Mouse (Mus musculus) limb, embryonic 10.5 days (tissue): ENCODE data around the gene Sox13. TPM values are rescaled to one million over a fixed set of nuclear protein-coding genes. Genes with fewer than 3 reads are reported as not detected.

Source experiments
- DNase-seq: peaks from one replicate; pipeline ENCODE4 v3.0.0-alpha.2; 2017; ENCODE audit warnings: low spot score
- H3K27ac ChIP-seq: fragments of 300-500 bp; sonication (generic); 2 replicates; pipeline ENCODE4 v1.5.1; 2016; ENCODE audit warnings: mild to moderate bottlenecking
- H3K27me3 ChIP-seq: fragments of 300-500 bp; sonication (generic); 2 replicates; pipeline ENCODE4 v1.6.1; 2016; ENCODE audit warnings: low read depth, mild to moderate bottlenecking; ENCODE audit not compliant: poor library complexity, severe bottlenecking
- H3K36me3 ChIP-seq: fragments of 300-500 bp; sonication (generic); 2 replicates; pipeline ENCODE4 v1.6.1; 2016; ENCODE audit warnings: mild to moderate bottlenecking, moderate library complexity
- H3K4me1 ChIP-seq: fragments of 300-500 bp; sonication (generic); 2 replicates; pipeline ENCODE4 v1.6.1; 2016
- H3K4me3 ChIP-seq: fragments of 300-500 bp; sonication (generic); 2 replicates; pipeline ENCODE4 v1.5.1; 2016; ENCODE audit warnings: mild to moderate bottlenecking, moderate library complexity
- H3K9me3 ChIP-seq: fragments of 300-500 bp; sonication (generic); replicated peaks from 2 replicates; pipeline ENCODE4 v1.6.1; 2016; ENCODE audit warnings: mild to moderate bottlenecking
- WGBS: fragments of 180-500 bp; shearing (Covaris S2); methylation state at CpG from one replicate; pipeline ENCODE4 v1.1.7; 2016; 5-methylcytosine and 5-hydroxymethylcytosine counted together
- polyA plus RNA-seq: library from polyadenylated mRNA; unstranded; fragments of >200 nt; fragmentation: Nextera tagmentation; extraction: Ambion mirVana; gene quantifications from 2 replicates; pipeline ENCODE4 v1.2.1, GENCODE M21; 2016

Sox13 gene
- polyA plus RNA-seq, 1 experiment from 2014 or later = 10.3 TPM

DNA sequence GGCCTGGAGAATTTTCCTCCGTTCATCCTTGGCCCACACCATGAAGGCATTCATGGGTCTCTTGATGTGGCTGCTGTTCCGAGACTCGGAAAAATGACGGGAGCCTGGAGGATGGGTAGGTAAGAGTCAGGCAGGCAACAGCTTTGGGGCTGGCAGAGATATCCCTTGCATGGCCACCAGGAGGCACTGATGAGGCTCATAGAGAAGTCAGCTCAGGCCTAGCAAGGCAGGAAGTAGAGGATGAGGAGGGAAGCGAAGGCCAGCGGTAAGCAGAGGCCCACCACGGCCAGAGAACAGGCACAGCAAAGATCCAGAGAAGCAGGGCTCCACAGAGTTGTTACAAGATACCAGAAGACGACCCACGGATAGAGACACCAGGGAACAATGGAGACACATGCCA, 38.7 kb downstream of the Sox13 start:
- WGBS = 44% methylated on average over 9 of the region's 9 CpGs
- Histone ChIP-seq H3K36me3 (peaks cover 64% of the 10 kb centered on the region), H3K4me3 (no peak overlapping the region), H3K4me1 (peaks cover 31% of the 10 kb centered on the region), H3K27ac (peak overlapping the region; percentile 79), H3K9me3 (no peaks in the 10 kb centered on the region), H3K27me3 (no peaks in the 10 kb centered on the region)
- peak; percentile 80 for DNase-seq

DNA sequence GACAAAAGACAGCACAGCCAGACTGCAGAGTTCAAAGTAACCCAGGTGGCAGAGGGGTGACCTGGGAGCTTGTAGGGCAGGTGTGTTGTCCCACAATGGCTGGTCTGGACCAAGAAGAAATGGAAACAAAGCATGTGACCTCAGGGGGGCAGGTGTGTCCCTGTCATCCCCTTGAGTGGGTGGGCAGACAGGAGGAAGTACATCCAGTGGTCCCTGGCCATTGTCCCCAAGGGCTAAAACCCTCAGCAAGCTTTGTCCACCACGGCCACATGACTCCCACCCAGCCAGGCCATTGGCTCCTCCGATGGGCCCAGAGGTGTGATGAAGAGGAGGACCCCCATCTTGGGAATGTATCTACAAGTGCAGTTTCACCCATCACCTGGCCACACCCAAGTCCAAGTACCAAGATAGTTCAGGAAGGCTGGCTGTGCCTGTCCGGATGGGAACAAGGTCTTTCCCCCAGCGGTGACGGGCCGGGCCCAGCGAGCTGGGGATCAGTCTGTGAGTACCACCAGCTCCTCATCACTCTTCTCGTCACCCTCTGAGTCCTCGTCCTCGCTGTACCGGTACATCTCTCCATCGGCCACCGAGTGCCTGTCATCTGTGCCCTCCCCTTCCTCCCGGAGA, 40.9 kb downstream of the Sox13 start:
- Histone ChIP-seq H3K27me3 (no peaks in the 10 kb centered on the region), H3K36me3 (peaks cover 44% of the 10 kb centered on the region), H3K4me3 (no peak overlapping the region), H3K4me1 (peaks cover 42% of the 10 kb centered on the region), H3K27ac (peak overlapping the region; percentile 62), H3K9me3 (no peaks in the 10 kb centered on the region)
- WGBS = 94% methylated on average over 14 of the region's 14 CpGs
- no peak for DNase-seq

DNA sequence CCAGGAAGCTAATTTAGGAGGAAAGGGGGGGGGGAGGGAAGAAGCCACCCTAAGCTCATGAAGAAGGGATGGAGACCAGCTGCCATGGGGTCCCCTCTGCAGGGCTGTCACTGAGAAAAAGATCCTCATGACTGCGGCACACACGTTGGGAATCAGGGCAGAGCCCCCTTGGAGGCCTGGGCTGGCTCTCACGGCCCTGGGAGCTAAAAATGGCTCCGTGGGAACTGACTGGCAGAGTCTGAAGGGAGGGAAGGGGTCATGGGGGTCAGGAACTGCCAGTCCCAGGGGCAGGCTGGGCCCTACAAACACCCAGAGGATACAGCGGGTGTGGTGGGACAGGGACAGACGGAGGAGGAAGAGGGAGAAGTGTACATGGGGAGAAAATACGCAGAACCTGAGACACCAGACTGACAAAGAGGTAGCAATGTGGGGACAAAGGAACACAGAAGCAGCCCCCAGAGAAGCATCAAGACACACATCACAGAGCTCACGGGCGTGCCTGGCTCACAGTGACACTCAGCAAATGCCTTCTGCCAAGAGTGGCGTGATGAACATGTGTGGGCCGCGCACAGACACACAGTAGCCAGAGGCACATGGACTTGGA, 41.5 kb downstream of the Sox13 start:
- Histone ChIP-seq H3K4me1 (peaks cover 36% of the 10 kb centered on the region), H3K4me3 (no peak overlapping the region), H3K36me3 (peaks cover 38% of the 10 kb centered on the region), H3K27ac (peak overlapping the region; percentile 62), H3K27me3 (no peaks in the 10 kb centered on the region), H3K9me3 (no peaks in the 10 kb centered on the region)
- WGBS = 60% methylated on average over 12 of the region's 12 CpGs
- DNase-seq = no peak

DNA sequence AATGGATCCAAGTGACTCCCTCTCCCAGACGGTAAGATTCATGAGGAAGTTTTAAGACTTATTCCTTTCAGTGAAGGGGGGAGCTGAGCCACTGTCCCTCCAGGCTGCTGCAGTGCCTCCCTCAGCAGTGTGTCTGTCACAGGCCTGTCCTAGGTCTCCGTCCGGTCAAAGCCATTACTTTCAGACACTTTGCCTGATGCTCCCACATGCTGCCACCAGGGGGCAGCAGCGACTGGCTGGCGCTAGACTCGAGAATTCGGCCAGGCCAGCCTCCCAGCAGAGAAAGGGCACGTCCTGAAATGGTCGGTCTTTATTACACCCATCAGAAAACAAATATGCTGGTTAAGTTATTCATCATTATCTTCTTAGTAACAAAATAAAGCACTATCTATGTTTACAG, 42.2 kb downstream of the Sox13 start:
- WGBS = 9% methylated on average over 9 of the region's 9 CpGs
- H3K27ac ChIP-seq = peak overlapping the region; percentile 62; the same call in 1 of the 2 replicates
- H3K4me3 ChIP-seq = no peak overlapping the region
- H3K9me3 ChIP-seq = no peaks in the 10 kb centered on the region
- no peaks in the 10 kb centered on the region for H3K27me3 ChIP-seq
- H3K4me1 ChIP-seq = peaks cover 36% of the 10 kb centered on the region
- DNase-seq = peak; percentile 91
- peaks cover 32% of the 10 kb centered on the region for H3K36me3 ChIP-seq

DNA sequence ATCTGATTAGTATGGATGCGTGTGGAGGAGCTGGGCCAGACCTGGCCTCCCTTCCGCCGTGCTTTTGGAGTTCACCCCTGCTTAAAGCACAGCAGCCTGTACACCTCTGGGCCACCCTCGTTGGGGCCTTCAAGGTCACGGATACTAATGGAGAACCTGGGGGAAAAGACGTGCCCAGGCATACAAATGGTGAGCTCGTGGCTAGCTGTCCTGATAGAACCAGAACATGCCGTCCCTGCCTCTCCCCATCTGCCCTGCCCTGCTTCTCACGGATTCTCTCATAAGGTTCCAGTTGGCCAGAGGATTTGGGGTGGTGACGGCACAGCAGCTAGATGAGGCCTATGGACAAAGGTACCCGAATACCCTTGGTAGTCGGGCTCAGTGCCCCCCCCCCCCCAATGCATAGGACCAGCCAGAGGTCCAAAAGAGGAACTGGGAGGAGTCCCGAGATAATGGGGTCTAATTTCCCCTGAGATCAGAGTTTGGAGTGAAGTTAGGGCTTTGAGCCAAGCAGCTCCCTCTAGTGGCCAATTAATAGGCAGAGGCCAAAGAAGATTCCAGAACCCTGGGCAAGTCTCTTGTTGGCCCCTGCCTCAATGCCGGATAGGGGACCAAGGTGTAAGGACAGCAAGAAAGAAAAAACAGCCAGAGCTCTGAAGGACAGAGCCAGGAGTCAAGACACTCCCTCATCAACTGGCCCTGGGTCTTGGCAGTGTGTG, 43.7 kb downstream of the Sox13 start:
- peaks cover 20% of the 10 kb centered on the region for H3K36me3 ChIP-seq
- H3K4me1 ChIP-seq = peaks cover 31% of the 10 kb centered on the region
- H3K4me3 ChIP-seq = no peak overlapping the region
- no peaks in the 10 kb centered on the region for H3K27me3 ChIP-seq
- WGBS = 77% methylated on average over 14 of the region's 14 CpGs
- H3K9me3 ChIP-seq = no peaks in the 10 kb centered on the region
- no peak overlapping the region for H3K27ac ChIP-seq
- DNase-seq = no peak

DNA sequence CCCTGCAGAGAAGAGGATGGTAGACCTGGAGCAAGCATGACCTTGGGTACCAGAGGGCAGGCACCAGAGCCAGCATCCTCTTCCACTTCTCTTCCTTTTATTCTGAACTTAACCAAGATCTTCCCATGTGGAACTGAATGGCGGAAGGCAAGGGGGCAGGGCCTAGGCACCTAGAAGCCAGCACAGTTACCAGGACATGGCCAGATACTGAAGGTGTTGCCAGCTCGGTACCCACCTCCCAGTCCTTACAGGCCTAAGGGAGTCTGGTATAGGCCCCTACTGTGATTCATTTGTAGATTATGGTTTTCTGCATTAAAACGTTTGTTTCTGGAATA, 44.2 kb downstream of the Sox13 start:
- Histone ChIP-seq H3K4me3 (no peak overlapping the region), H3K36me3 (peaks cover 20% of the 10 kb centered on the region), H3K4me1 (peaks cover 30% of the 10 kb centered on the region), H3K9me3 (no peaks in the 10 kb centered on the region), H3K27ac (no peak overlapping the region), H3K27me3 (no peaks in the 10 kb centered on the region)
- WGBS = 77% methylated on average over 3 of the region's 3 CpGs
- DNase-seq = no peak

DNA sequence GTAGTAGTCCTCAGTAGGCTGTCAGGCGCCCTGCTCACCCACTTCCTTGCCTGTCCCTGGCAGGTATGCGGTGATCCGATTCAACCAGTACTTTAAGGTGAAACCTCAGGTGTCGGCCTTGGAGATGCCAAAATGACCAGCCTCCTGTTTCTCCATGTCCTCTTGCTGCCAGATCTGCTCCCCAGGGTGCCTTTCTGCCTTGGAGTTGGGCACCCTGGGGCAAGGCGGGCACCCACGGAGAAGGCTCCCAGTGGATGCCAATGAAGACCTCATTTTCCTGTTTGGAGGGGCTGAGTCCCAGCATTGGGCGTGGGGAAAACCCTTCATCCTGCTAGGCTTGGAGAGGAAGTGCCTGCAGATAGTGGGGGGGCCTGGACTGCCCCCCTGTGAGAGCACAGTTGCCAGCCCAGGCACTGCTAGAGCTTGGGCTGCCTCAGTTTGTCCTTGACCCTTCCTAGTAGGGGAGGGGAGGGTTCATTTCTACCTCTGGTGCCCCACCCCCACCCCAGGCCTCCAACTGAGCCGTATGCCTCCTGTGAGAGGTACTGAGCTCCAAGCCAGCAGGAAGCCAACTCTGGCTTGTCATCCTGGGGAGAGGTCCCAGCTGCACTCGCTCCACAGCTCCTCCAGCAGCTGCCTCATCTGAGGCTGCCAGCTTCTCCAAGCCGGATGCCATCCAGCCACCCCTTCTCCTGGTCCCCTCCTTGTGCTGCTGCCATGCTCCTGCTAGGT, 44.8 kb downstream of the Sox13 start:
- DNase-seq = no peak
- H3K9me3 ChIP-seq = no peaks in the 10 kb centered on the region
- H3K27ac ChIP-seq = peak overlapping the region; percentile 17; the same call in 1 of the 2 replicates
- 63% methylated on average over 10 of the region's 10 CpGs for WGBS
- peaks cover 30% of the 10 kb centered on the region for H3K4me1 ChIP-seq
- H3K27me3 ChIP-seq = no peaks in the 10 kb centered on the region
- H3K4me3 ChIP-seq = no peak overlapping the region
- H3K36me3 ChIP-seq = peaks cover 16% of the 10 kb centered on the region

DNA sequence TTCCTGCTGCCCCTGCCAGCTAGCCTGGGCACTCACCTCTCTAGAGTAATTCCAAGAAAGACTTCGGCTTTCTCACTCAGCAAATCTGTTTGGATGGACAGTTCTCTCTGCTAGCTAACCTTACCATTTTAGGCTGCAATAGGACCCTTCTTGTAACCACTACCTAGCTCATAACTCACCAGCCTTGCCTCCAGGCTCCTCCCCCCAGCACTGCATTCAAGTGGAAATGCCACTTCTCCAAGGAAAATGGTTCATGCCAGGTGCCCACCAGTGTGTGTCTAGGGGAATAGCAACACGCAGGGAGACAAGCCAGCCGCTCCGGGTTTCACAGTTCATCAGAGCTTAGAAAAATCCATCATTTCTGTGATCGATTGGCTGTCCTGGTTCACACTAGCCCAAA, 46.6 kb downstream of the Sox13 start:
- Histone ChIP-seq H3K27ac (no peak overlapping the region), H3K4me3 (no peak overlapping the region), H3K27me3 (no peaks in the 10 kb centered on the region), H3K4me1 (peaks cover 26% of the 10 kb centered on the region), H3K9me3 (no peaks in the 10 kb centered on the region), H3K36me3 (no peaks in the 10 kb centered on the region)
- DNase-seq = no peak
- WGBS = 93% methylated on average over 5 of the region's 5 CpGs

DNA sequence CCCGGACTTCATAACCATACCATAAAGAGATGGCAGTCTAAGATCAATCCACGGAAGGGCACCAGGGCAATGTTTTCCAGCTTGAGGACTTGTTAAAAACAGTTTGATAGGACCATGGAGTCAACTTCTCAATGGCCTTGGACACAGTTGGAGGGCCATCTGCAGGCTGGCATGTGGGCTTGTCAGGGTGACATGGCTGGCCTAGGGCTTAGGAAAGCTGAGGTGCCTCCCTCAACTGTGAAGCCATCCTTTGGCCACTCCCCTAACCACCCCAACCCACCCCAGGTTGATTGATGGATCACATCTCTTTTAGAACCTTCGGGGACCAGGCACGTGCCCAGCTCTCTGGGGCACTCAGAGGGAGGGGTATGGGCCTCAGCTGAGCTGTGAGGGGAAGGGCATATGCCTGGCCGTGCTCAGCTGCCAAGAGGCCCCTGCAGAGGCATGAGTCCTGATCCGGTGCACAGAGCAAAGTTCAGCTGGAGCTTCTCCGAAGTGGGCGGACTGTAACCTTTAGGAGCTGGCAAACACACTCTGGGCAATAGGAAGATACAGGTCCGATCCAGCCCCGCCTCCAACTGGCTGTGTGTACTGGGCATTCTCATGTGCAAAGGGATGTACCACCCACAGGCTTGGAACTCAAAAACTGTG, 48.4 kb downstream of the Sox13 start:
- WGBS = 67% methylated on average over 10 of the region's 10 CpGs
- no peaks in the 10 kb centered on the region for H3K9me3 ChIP-seq
- H3K36me3 ChIP-seq = no peaks in the 10 kb centered on the region
- H3K4me1 ChIP-seq = peaks cover 27% of the 10 kb centered on the region
- no peaks in the 10 kb centered on the region for H3K27me3 ChIP-seq
- H3K4me3 ChIP-seq = no peak overlapping the region
- no peak for DNase-seq
- no peak overlapping the region for H3K27ac ChIP-seq

DNA sequence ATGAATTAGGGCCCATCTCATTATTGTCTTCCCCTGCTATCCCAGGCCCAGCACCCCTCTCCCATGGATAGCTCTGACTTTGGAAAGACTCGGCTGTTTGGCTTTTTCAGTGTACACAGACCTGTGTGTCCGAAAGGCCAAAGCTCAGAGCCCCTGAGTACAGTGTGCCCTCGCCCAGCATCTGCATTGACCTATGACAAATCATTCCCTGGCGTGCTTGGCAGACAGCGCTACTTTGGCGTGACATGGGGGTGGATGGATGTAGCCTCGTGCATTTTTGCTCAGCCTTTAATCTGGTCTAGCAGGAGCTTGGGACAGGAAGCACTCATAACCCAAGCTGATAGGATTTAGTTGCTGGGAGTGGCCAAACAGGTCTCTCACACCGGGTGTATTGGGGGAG, 52.1 kb downstream of the Sox13 start:
- 69% methylated on average over 8 of the region's 8 CpGs for WGBS
- Histone ChIP-seq H3K4me1 (peaks cover 35% of the 10 kb centered on the region), H3K27ac (no peak overlapping the region)

DNA sequence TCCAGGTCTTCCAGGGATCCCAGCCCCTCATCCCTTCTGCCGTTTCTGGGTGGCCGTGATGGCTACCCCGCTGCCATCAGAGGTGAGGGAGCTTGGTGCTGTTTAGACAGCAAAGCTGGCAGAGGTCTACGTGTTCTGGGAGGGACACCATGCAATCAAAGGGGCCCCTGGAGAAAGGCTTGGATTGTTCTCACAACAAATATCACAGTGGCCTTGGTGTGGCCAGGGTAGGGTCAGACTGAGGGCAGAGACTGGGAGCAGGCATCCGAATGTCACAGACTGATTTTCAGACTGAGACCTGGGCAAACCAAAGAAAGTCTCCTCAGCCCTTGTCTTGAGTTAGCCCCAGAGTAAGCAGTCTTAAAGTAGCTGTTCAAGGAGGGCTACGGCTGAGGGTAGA, 52.7 kb downstream of the Sox13 start:
- 87% methylated on average over 6 of the region's 6 CpGs for WGBS
- Histone ChIP-seq H3K27me3 (peaks cover 13% of the 10 kb centered on the region), H3K4me3 (no peak overlapping the region), H3K9me3 (no peaks in the 10 kb centered on the region), H3K4me1 (peaks cover 41% of the 10 kb centered on the region), H3K27ac (no peak overlapping the region), H3K36me3 (no peaks in the 10 kb centered on the region)
- DNase-seq = no peak

More for the DNA sequence above, 52.1 kb downstream of the Sox13 start:
- no peak for DNase-seq
- Histone ChIP-seq H3K4me3 (no peak overlapping the region), H3K27me3 (0 out of 2 replicates have a peak, but pooled peaks cover 8% of the 10 kb centered on the region), H3K36me3 (no peaks in the 10 kb centered on the region), H3K9me3 (no peaks in the 10 kb centered on the region)

DNA sequence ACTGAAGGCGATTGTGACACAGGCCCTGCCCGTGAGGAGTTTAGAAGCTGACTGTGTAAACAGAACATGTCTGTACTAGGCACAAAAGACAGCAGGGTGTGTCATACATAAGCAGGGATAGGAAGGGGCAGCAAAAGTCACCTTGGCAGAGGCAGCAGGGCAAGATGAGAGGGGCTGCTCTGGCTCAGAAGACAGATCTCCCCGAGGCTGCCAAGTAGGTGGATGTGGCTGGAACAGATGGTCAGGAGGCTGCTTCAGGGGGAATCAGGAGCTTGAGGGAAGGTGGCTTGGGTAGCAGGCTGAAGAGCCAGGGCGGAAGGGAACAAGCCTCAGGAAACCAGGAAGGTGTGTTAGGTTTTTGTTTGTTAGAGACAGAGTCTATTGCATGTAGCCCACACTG, 53.8 kb downstream of the Sox13 start:
- no peaks in the 10 kb centered on the region for H3K9me3 ChIP-seq
- no peak overlapping the region for H3K27ac ChIP-seq
- WGBS = 66% methylated on average over 4 of the region's 4 CpGs
- H3K4me3 ChIP-seq = no peak overlapping the region
- no peak for DNase-seq
- peaks cover 24% of the 10 kb centered on the region for H3K27me3 ChIP-seq
- peaks cover 40% of the 10 kb centered on the region for H3K4me1 ChIP-seq
- no peaks in the 10 kb centered on the region for H3K36me3 ChIP-seq
